Mouse (Mus musculus) G1E (cell line): ENCODE data around the gene Cradd.

Source experiments
- CTCF ChIP-seq: IDR thresholded peaks from 2 replicates; pipeline ENCODE4 v1.5.1; 2012; ENCODE audit warnings: low read depth, low read length, inconsistent platforms, mixed read lengths
- GATA1 ChIP-seq: IDR thresholded peaks from 2 replicates; pipeline ENCODE4 v1.6.1; 2012; ENCODE audit warnings: borderline replicate concordance, low read length, inconsistent platforms, mixed read lengths

- TF ChIP-seq CTCF (no peak), GATA1 (no peak)
Measured at GRCm38 (mm10) chr10:95201514-95201913, 122.4 kb downstream of the Cradd start.
